Mouse (Mus musculus): ENCODE data around the gene Pon2.

DNA sequence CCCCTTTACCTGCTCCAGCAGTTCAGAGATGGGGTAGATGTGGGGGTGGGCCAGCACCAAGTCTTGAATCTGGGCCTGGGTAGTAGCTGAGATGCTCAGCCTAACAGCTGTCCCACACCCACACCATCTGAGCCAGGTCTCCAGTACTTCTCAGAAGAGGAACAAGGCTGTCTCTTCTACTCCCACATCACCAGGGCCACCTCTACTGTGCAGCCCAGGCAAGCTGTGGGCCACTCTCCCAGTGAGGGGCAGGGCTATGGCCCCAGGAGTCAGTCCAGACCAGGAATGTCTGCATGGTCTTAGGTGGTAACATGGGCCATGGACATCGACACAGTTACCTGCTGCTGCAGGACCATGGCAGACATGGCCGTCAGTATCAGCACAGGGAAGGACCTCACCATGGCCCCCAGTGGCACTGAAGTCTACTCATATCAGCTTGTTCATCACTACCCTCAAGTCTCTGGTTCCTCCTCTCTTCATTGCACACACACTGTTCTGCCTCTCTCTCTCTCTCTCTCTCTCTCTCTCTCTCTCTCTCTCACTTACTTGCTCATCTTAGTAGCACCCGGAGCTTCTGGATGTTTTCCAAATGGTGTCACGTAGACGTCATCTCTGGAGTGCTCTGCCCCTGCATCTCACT lies 15.8 kb upstream of the Pon2 start:
- TF ChIP-seq CTCF (IDR thresholded peaks at IDR 0.05; ENCODE audit: low read depth) (no peak), EP300 (IDR thresholded peaks at IDR 0.05; ENCODE audit: low read depth) (no peak)
